Mouse (Mus musculus): ENCODE data around the gene Zmynd19. TPM values are rescaled to one million over a fixed set of nuclear protein-coding genes. Genes with fewer than 3 reads are reported as not detected.
A peak's percentile ranks its signal among the peaks of the same experiment; 100 is the strongest.

Zmynd19 gene
- polyA plus RNA-seq, 1 experiment from 2014 or later = 23.3 TPM

GRCm38 (mm10) chr2:24912189-24912588 is 37.4 kb upstream of the Zmynd19 start:
- TF ChIP-seq CTCF (IDR thresholded peaks at IDR 0.05; ENCODE audit: low read depth) = no peak
- DNase-seq = no peak
- Histone ChIP-seq H3K27me3 (ENCODE audit: insufficient read depth, low read length) (no peaks in the 10 kb centered on the region), H3K9ac (no peak overlapping the region), H3K9me3 (ENCODE audit: low read depth, low read length) (no peaks in the 10 kb centered on the region), H3K4me1 (ENCODE audit: insufficient read depth) (no peaks in the 10 kb centered on the region), H3K27ac (ENCODE audit: low read depth) (no peak overlapping the region), H3K4me2 (no peak overlapping the region), H3K36me3 (ENCODE audit: insufficient read depth) (peaks cover 17% of the 10 kb centered on the region; the same call in 1 of the 2 replicates), H3K4me3 (ENCODE audit: low read depth, low read length) (no peak overlapping the region)
- 90% methylated on average over 4 of the region's 4 CpGs for WGBS
- ATAC-seq (ENCODE audit: insufficient read depth) = no peak

- no peak overlapping the region for H3K27ac ChIP-seq (ENCODE audit: low read depth)
- no peak for TF ChIP-seq CTCF (IDR thresholded peaks at IDR 0.05; ENCODE audit: low read depth)
- no peak overlapping the region for H3K4me2 ChIP-seq
- H3K4me3 ChIP-seq (ENCODE audit: low read depth, low read length) = no peak overlapping the region
- no peak overlapping the region for H3K9ac ChIP-seq
- DNase-seq = no peak
- H3K4me1 ChIP-seq (ENCODE audit: insufficient read depth) = peaks cover 3% of the 10 kb centered on the region; the same call in 1 of the 2 replicates
- no peak for ATAC-seq (ENCODE audit: insufficient read depth)
- no peaks in the 10 kb centered on the region for H3K27me3 ChIP-seq (ENCODE audit: insufficient read depth, low read length)
- H3K36me3 ChIP-seq (ENCODE audit: insufficient read depth) = peaks cover 17% of the 10 kb centered on the region; the same call in 1 of the 2 replicates
- no peaks in the 10 kb centered on the region for H3K9me3 ChIP-seq (ENCODE audit: low read depth, low read length)
Observed at GRCm38 (mm10) chr2:24912589-24912988, 37.0 kb upstream of the Zmynd19 start.

- Histone ChIP-seq H3K27ac (ENCODE audit: low read depth) (no peak overlapping the region), H3K27me3 (ENCODE audit: insufficient read depth, low read length) (no peaks in the 10 kb centered on the region), H3K4me3 (ENCODE audit: low read depth, low read length) (no peak overlapping the region), H3K4me1 (ENCODE audit: insufficient read depth) (peaks cover 7% of the 10 kb centered on the region; the same call in 1 of the 2 replicates), H3K9me3 (ENCODE audit: low read depth, low read length) (no peaks in the 10 kb centered on the region), H3K4me2 (no peak overlapping the region), H3K9ac (no peak overlapping the region), H3K36me3 (ENCODE audit: insufficient read depth) (peaks cover 17% of the 10 kb centered on the region; the same call in 1 of the 2 replicates)
- WGBS = 87% methylated on average over 3 of the region's 3 CpGs
- TF ChIP-seq CTCF (IDR thresholded peaks at IDR 0.05; ENCODE audit: low read depth) = no peak
- ATAC-seq (ENCODE audit: insufficient read depth) (no peak), DNase-seq (no peak)
Observed at GRCm38 (mm10) chr2:24914762-24915161, 34.8 kb upstream of the Zmynd19 start.

- no peaks in the 10 kb centered on the region for H3K9me3 ChIP-seq (ENCODE audit: low read depth, low read length)
- H3K36me3 ChIP-seq (ENCODE audit: insufficient read depth) = no peaks in the 10 kb centered on the region
- H3K4me1 ChIP-seq (ENCODE audit: insufficient read depth) = peaks cover 7% of the 10 kb centered on the region; the same call in 1 of the 2 replicates
- ATAC-seq (ENCODE audit: insufficient read depth) = peak; percentile 98
- H3K4me3 ChIP-seq (ENCODE audit: low read depth, low read length) = peak within 1 kb of the TSS; percentile 93
- under 1% methylated on average over 101 of the region's 112 CpGs for WGBS
- H3K9ac ChIP-seq = peak within 1 kb of the TSS; percentile 98
- no peaks in the 10 kb centered on the region for H3K27me3 ChIP-seq (ENCODE audit: insufficient read depth, low read length)
- H3K27ac ChIP-seq (ENCODE audit: low read depth) = peak within 1 kb of the TSS; percentile 94
- peak; percentile 3; the same call in 1 of the 2 replicates for TF ChIP-seq CTCF (IDR thresholded peaks at IDR 0.05; ENCODE audit: low read depth)
- peak within 1 kb of the TSS; percentile 71 for H3K4me2 ChIP-seq
- peak; percentile 96 for DNase-seq
Observed at GRCm38 (mm10) chr2:24918930-24919838, 30.4 kb upstream of the Zmynd19 start, which contains the start of gene Ehmt1. Gene Ehmt1, minus strand, starts transcription at chr2:24919614.

GRCm38 (mm10) chr2:24919839-24920175 is 29.8 kb upstream of the Zmynd19 start:
- TF ChIP-seq CTCF (IDR thresholded peaks at IDR 0.05; ENCODE audit: low read depth) = no peak
- Histone ChIP-seq H3K4me3 (ENCODE audit: low read depth, low read length) (peak overlapping the region; percentile 93), H3K27ac (ENCODE audit: low read depth) (peak overlapping the region; percentile 94), H3K27me3 (ENCODE audit: insufficient read depth, low read length) (no peaks in the 10 kb centered on the region), H3K36me3 (ENCODE audit: insufficient read depth) (no peaks in the 10 kb centered on the region), H3K9me3 (ENCODE audit: low read depth, low read length) (no peaks in the 10 kb centered on the region), H3K4me2 (peak overlapping the region; percentile 64), H3K9ac (peak overlapping the region; percentile 98), H3K4me1 (ENCODE audit: insufficient read depth) (peaks cover 7% of the 10 kb centered on the region; the same call in 1 of the 2 replicates)
- DNase-seq (no peak), ATAC-seq (ENCODE audit: insufficient read depth) (peak; percentile 67)
- 11% methylated on average over 8 of the region's 8 CpGs for WGBS

GRCm38 (mm10) chr2:24923561-24923960 is 26.0 kb upstream of the Zmynd19 start:
- no peak overlapping the region for H3K9ac ChIP-seq
- H3K4me2 ChIP-seq = no peak overlapping the region
- WGBS = 39% methylated on average over 2 of the region's 2 CpGs
- 0 out of 2 replicates have a peak, but pooled peaks cover 4% of the 10 kb centered on the region for H3K4me1 ChIP-seq (ENCODE audit: insufficient read depth)
- no peak overlapping the region for H3K27ac ChIP-seq (ENCODE audit: low read depth)
- H3K36me3 ChIP-seq (ENCODE audit: insufficient read depth) = no peaks in the 10 kb centered on the region
- H3K4me3 ChIP-seq (ENCODE audit: low read depth, low read length) = no peak overlapping the region
- H3K27me3 ChIP-seq (ENCODE audit: insufficient read depth, low read length) = no peaks in the 10 kb centered on the region
- no peaks in the 10 kb centered on the region for H3K9me3 ChIP-seq (ENCODE audit: low read depth, low read length)
- peak; percentile 64 for DNase-seq
- TF ChIP-seq CTCF (IDR thresholded peaks at IDR 0.05; ENCODE audit: low read depth) = peak; percentile 56
- ATAC-seq (ENCODE audit: insufficient read depth) = no peak

- Histone ChIP-seq H3K36me3 (ENCODE audit: insufficient read depth) (no peaks in the 10 kb centered on the region), H3K9ac (no peak overlapping the region), H3K4me3 (ENCODE audit: low read depth, low read length) (no peak overlapping the region), H3K27ac (ENCODE audit: low read depth) (no peak overlapping the region; the same call in 1 of the 2 replicates), H3K4me2 (no peak overlapping the region), H3K4me1 (ENCODE audit: insufficient read depth) (0 out of 2 replicates have a peak, but pooled peaks cover 4% of the 10 kb centered on the region), H3K27me3 (ENCODE audit: insufficient read depth, low read length) (no peaks in the 10 kb centered on the region), H3K9me3 (ENCODE audit: low read depth, low read length) (no peaks in the 10 kb centered on the region)
- no peak for TF ChIP-seq CTCF (IDR thresholded peaks at IDR 0.05; ENCODE audit: low read depth)
- ATAC-seq (ENCODE audit: insufficient read depth) = no peak
- DNase-seq = no peak
- 64% methylated on average over 8 of the region's 8 CpGs for WGBS
Observed at GRCm38 (mm10) chr2:24925284-24925683, 24.3 kb upstream of the Zmynd19 start.
